Mouse (Mus musculus): ENCODE measurements around the gene Has3. TPM values are rescaled to one million over a fixed set of nuclear protein-coding genes. Genes with fewer than 3 reads are reported as not detected.

The Has3 gene
- polyA plus RNA-seq, 1 experiment from 2014 or later: 0.76 TPM

Other genes starting within 250 kb of the Has3 start
- 11.3 and 11.5 TPM in 2 replicates for gene Tango6, start 187.2 kb upstream of the Has3 start, polyA plus RNA-seq (2015; fragmentation: Nextera tagmentation; extraction: Ambion mirVana)
- 74.4 and 76.9 TPM in 2 replicates for gene Utp4, start 23.4 kb downstream of the Has3 start, polyA plus RNA-seq (2015; fragmentation: Nextera tagmentation; extraction: Ambion mirVana)
- 17.6 and 20.1 TPM in 2 replicates for gene Sntb2, start 65.5 kb downstream of the Has3 start, polyA plus RNA-seq (2015; fragmentation: Nextera tagmentation; extraction: Ambion mirVana)
- gene Vps4a, start 161.0 kb downstream of the Has3 start, polyA plus RNA-seq (2015; fragmentation: Nextera tagmentation; extraction: Ambion mirVana): 81.6 and 81.7 TPM in 2 replicates
- 51.1 and 55.7 TPM in 2 replicates for gene Pdf, start 178.4 kb downstream of the Has3 start, polyA plus RNA-seq (2015; fragmentation: Nextera tagmentation; extraction: Ambion mirVana)
- gene Cog8, start 186.4 kb downstream of the Has3 start, polyA plus RNA-seq (2015; fragmentation: Nextera tagmentation; extraction: Ambion mirVana): 39.9 and 40.4 TPM in 2 replicates
- gene Nip7, start 186.6 kb downstream of the Has3 start, polyA plus RNA-seq (2015; fragmentation: Nextera tagmentation; extraction: Ambion mirVana): 87.2 and 109 TPM in 2 replicates
- not detected in 2 replicates for gene Tmed6, start 195.4 kb downstream of the Has3 start, polyA plus RNA-seq (2015; fragmentation: Nextera tagmentation; extraction: Ambion mirVana)
- gene Terf2, start 226.3 kb downstream of the Has3 start, polyA plus RNA-seq (2015; fragmentation: Nextera tagmentation; extraction: Ambion mirVana): 24.7 and 24.8 TPM in 2 replicates

Measured in embryonic facial prominence, embryonic 13.5 days (tissue).